Mouse (Mus musculus) stomach, embryonic 16.5 days (tissue): ENCODE results near the gene Aprt. TPM values are rescaled to one million over a fixed set of nuclear protein-coding genes. Genes with fewer than 3 reads are reported as not detected.
A peak's percentile ranks its signal among the peaks of the same experiment; 100 is the strongest.

ENCODE experiments used
- ATAC-seq: fragments of 200-750 bp; cut with Nextera tagmentation; 2 replicates; pipeline ENCODE4 v1.8.0; 2017; ENCODE audit warnings: moderate number of reproducible peaks, moderate TSS enrichment; ENCODE audit not compliant: insufficient read depth, low FRiP score
- H3K27ac ChIP-seq: fragments of 300-500 bp; sonication (generic); 2 replicates; pipeline ENCODE4 v1.5.1; 2014; ENCODE audit warnings: low read length
- H3K27me3 ChIP-seq: fragments of 300-500 bp; sonication (generic); 2 replicates; pipeline ENCODE4 v1.6.1; 2014; ENCODE audit warnings: low read length, control low read depth, mixed read lengths; ENCODE audit not compliant: control insufficient read depth, insufficient read depth
- H3K36me3 ChIP-seq: fragments of 300-500 bp; sonication (generic); 2 replicates; pipeline ENCODE4 v1.6.1; 2014; ENCODE audit warnings: low read length; ENCODE audit not compliant: control insufficient read depth, insufficient read depth
- H3K4me1 ChIP-seq: fragments of 300-500 bp; sonication (generic); 2 replicates; pipeline ENCODE4 v1.6.1; 2014; ENCODE audit warnings: low read length, control low read depth, mixed read lengths; ENCODE audit not compliant: control insufficient read depth, insufficient read depth
- H3K4me2 ChIP-seq: fragments of 300-500 bp; sonication (generic); 2 replicates; pipeline ENCODE4 v1.6.1; 2014; ENCODE audit warnings: low read depth, low read length, mixed read lengths
- H3K4me3 ChIP-seq: fragments of 300-500 bp; sonication (generic); replicated peaks from 2 replicates; pipeline ENCODE4 v1.5.1; 2014; ENCODE audit warnings: mild to moderate bottlenecking, low read length
- H3K9ac ChIP-seq: fragments of 300-500 bp; sonication (generic); 2 replicates; pipeline ENCODE4 v1.6.1; 2014; ENCODE audit warnings: low read length
- H3K9me3 ChIP-seq: fragments of 300-500 bp; sonication (generic); replicated peaks from 2 replicates; pipeline ENCODE4 v1.6.1; 2016; ENCODE audit warnings: low read length, control low read depth; ENCODE audit not compliant: control insufficient read depth
- WGBS: fragments of 180-500 bp; shearing (Covaris S2); extraction: QIAGEN DNeasy Blood & Tissue Kit; methylation state at CpG from one replicate; pipeline ENCODE4 v1.1.7; 2014; 5-methylcytosine and 5-hydroxymethylcytosine counted together
- polyA plus RNA-seq: library from polyadenylated mRNA; unstranded; fragments of >200 nt; fragmentation: Nextera tagmentation; extraction: Ambion mirVana; gene quantifications from 2 replicates; pipeline ENCODE4 v1.2.1, GENCODE M21; 2015

Aprt gene
- polyA plus RNA-seq, 1 experiment from 2014 or later = 345 TPM

DNA sequence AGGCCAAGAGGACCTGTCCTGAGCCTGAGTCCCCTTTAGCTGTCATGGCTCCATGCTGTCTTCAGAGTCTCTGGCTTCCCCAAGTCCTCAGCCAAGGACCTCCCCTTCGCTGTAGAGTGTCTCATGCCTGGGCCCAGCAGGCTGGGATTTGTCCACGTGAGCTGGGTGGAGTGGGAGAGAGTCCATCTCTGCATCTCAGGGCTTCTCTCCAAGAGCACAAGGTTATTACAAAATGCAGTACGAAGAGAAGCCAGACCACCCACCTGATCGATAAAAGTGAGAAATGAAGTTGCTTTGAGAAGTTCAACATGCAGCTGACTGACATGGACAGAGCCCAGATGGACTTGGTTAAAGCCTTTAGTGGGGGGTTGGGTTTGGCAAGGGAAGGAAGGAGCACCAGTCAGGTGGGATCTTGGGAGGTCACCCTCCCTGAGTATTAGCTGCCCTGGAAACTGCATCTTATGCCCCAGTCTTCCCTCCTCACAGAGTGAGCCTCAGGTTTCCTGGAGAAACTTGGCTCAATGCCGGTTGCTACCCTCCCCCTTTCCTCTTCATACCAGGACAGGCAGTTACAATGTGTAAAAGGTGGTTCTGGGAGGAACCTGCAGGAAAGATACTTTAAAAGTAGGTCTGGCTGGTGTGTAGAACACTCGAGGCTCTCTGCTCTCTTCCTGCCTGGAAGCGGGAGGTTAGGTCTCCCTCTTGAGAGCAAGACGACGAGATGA is 39.6 kb upstream of the Aprt start:
- Histone ChIP-seq H3K9ac (no peak overlapping the region), H3K27me3 (no peaks in the 10 kb centered on the region), H3K9me3 (no peaks in the 10 kb centered on the region), H3K36me3 (no peaks in the 10 kb centered on the region), H3K27ac (peak overlapping the region; percentile 37; the same call in 1 of the 2 replicates), H3K4me1 (peaks cover 15% of the 10 kb centered on the region; the same call in 1 of the 2 replicates), H3K4me3 (no peak overlapping the region), H3K4me2 (no peak overlapping the region)
- ATAC-seq = no peak
- WGBS = 50% methylated on average over 9 of the region's 9 CpGs

DNA sequence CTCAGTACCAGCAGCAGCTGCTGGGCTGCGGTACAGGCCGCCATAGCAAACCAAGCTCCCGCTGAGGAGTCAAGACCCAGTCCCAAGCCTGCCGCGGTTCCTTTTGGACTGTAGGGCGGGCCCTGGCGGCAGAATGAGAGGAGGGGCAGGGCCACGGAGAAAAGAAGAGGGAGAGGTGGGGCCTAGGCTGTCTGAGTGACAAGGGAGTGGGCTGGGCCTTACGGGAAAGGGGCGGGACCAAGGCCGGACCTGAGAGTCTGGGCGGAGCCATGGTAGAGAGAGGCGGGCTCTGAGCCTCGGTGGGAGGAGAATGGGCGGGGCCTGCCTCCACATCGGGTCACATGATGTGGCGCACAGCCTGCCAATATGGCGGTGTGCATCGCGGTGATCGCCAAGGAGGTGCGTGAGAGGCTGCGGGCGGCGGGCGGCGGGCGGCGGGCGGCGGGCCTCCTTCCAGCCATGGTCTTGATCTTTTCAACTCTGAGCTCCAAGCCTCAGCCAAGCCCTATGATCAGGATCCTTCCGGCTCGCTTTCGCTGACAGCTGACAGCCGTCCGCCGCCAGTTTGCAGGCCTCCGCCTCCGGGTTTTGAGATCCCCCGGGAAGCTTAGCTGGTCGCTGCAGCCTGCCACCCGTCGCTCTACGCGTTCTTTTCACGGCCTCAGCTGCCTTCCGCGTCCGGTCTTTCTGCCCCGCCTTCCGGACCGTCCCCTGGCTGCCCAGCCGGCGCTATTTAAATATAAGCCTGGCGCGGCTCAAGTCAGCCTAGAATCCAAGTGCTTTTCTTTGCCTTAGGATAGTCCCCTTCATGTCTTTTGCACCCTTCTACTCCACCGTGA is 34.8 kb upstream of the Aprt start, which contains the start of the genes Galns and Trappc2l:
Galns (minus strand) TSS at position 169 of the 839 bp plus-strand sequence.
Trappc2l (plus strand) TSS at position 346 of the 839 bp plus-strand sequence.
- under 1% methylated on average over 57 of the region's 57 CpGs for WGBS
- Histone ChIP-seq H3K9ac (peak within 1 kb of the TSS; percentile 83), H3K36me3 (no peaks in the 10 kb centered on the region), H3K9me3 (no peaks in the 10 kb centered on the region), H3K4me2 (peak within 1 kb of the TSS; percentile 85), H3K27ac (peak within 1 kb of the TSS; percentile 89), H3K4me3 (peak within 1 kb of the TSS; percentile 81), H3K4me1 (peaks cover 20% of the 10 kb centered on the region; the same call in 1 of the 2 replicates), H3K27me3 (no peaks in the 10 kb centered on the region)
- ATAC-seq = peak; percentile 98

DNA sequence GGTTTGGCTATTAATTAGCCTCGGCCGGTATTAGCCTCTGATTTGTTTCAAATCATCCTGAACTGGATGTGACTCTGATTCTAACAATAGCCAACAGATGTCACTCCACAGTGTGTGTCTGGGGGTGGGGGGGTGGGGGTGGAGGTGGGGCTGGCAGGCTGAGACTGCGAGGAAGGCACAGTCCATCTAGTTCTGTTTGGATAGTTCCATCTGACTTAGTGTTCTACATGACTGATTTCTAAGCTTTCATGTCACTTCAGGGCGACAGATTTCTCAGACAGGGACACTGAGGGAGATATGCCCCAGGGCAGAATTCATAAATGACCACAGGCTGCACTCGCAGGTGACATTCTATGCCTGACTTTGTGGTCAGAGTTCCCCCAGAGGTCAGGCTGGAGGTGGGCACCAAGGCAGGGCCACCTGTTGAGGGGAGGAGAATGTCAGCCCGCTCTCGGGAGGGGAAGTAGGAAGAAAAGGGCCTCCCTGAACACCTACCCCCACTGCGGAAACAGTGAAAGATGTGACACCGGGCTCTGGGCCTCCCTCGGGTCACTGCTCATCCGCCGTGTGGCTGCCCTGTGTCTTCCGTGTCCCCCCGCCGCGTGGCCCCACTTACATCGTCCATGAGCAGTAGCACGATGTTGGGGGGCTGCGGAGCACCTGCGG is 34.0 kb upstream of the Aprt start:
- H3K4me3 ChIP-seq = peak overlapping the region; percentile 81
- 6% methylated on average over 20 of the region's 20 CpGs for WGBS
- H3K4me1 ChIP-seq = peaks cover 15% of the 10 kb centered on the region; the same call in 1 of the 2 replicates
- peak overlapping the region; percentile 82 for H3K27ac ChIP-seq
- H3K36me3 ChIP-seq = no peaks in the 10 kb centered on the region
- no peaks in the 10 kb centered on the region for H3K27me3 ChIP-seq
- peak overlapping the region; percentile 66 for H3K4me2 ChIP-seq
- ATAC-seq = no peak
- H3K9me3 ChIP-seq = no peaks in the 10 kb centered on the region
- H3K9ac ChIP-seq = peak overlapping the region; percentile 83

DNA sequence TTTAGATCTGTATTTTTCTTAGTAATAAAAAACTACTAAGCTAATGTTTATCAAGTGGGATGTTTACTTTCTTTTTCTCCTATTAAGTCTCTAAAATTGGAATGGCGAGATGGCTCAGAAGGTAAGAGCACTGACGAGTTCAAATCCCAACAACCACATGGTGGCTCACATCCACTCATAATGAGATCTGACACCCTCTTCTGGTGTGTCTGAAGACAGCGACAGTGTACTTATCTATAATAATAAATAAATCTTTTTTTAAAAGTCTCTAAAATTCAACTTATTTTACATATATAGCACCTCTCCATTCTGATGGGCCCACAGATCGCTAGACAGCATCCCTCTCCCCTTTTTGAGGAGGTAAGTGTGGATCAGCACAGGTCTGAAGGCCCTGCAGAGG is 33.5 kb upstream of the Aprt start:
- no peak overlapping the region; the same call in 1 of the 2 replicates for H3K9ac ChIP-seq
- no peaks in the 10 kb centered on the region for H3K36me3 ChIP-seq

DNA sequence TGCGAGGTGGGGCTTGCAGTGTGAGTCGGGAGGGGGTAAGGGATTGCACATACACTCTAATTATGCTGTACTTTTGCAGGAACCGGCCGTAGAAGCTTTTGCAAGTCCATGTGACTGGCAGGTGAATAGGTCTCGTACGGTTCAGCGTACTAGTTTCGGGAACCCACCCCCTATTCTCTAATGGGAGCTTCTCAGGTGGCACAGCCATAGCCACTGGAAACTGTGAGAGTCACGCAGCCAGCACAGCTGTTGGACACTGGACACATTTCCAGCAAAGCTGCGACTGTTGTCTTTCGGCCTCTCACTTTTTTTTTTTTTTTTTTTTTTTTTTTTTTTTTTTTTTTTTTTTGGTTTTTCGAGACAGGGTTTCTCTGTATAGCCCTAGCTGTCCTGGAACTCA is 30.1 kb upstream of the Aprt start:
- H3K9me3 ChIP-seq = no peaks in the 10 kb centered on the region

More for the DNA sequence above, 33.5 kb upstream of the Aprt start:
- Histone ChIP-seq H3K4me3 (no peak overlapping the region), H3K4me1 (peaks cover 13% of the 10 kb centered on the region; the same call in 1 of the 2 replicates), H3K9me3 (no peaks in the 10 kb centered on the region), H3K27me3 (no peaks in the 10 kb centered on the region), H3K27ac (no peak overlapping the region), H3K4me2 (peak overlapping the region; percentile 66; the same call in 1 of the 2 replicates)
- 53% methylated on average over 4 of the region's 4 CpGs for WGBS
- no peak for ATAC-seq

DNA sequence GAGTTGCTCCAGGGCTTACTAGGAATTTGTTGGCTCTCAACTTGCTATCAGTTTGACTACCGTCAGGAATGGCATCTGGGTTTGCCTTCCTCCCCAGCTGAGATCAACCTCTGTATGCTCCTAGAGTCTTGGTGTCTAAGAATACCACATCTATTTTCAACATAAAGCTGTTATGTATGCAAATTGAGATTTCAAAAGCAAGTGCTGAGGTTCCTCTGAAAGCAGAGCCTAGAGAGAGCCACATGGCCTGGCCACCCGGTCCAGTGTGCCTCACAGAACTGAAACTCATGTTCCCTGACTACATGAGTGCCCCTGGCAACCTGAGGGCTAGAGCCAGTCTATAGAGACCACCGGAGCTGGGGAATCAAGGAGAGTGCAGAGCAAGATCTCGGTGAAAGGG is 28.7 kb upstream of the Aprt start:
- Histone ChIP-seq H3K9ac (no peak overlapping the region), H3K4me3 (no peak overlapping the region), H3K9me3 (no peaks in the 10 kb centered on the region), H3K4me2 (no peak overlapping the region), H3K27ac (no peak overlapping the region), H3K4me1 (peaks cover 3% of the 10 kb centered on the region; the same call in 1 of the 2 replicates), H3K36me3 (no peaks in the 10 kb centered on the region), H3K27me3 (no peaks in the 10 kb centered on the region)
- ATAC-seq = no peak
- WGBS = 77% methylated on average over 4 of the region's 4 CpGs

More for the DNA sequence above, 30.1 kb upstream of the Aprt start:
- peaks cover 8% of the 10 kb centered on the region; the same call in 1 of the 2 replicates for H3K4me1 ChIP-seq
- ATAC-seq = no peak
- no peaks in the 10 kb centered on the region for H3K27me3 ChIP-seq
- no peak overlapping the region for H3K4me3 ChIP-seq
- H3K9ac ChIP-seq = no peak overlapping the region
- H3K4me2 ChIP-seq = no peak overlapping the region
- H3K27ac ChIP-seq = no peak overlapping the region
- H3K36me3 ChIP-seq = no peaks in the 10 kb centered on the region
- WGBS = 81% methylated on average over 11 of the region's 12 CpGs

DNA sequence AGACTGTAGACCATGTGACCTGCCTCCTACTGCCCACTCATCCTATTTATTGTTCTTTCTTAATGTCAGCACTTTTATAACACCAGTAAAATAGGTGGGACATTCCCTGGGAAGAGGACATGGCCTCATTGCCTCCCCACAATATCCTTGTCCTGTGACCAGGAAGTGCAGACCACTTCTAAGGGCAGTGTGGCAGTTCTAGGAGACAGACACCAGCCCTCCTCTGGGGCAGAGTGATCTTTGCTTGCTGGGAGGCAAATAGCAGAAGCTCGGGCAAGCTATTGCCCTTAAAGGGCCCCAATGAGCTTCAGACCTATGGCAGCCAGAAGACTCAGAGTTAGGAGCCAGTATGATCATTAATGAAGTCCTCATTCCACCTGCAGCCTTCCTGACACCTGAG is 27.9 kb upstream of the Aprt start:
- WGBS = 59% methylated on average over 1 of the region's 1 CpGs
- H3K4me1 ChIP-seq = peaks cover 3% of the 10 kb centered on the region; the same call in 1 of the 2 replicates
- H3K36me3 ChIP-seq = no peaks in the 10 kb centered on the region
- no peak overlapping the region for H3K9ac ChIP-seq
- no peak for ATAC-seq
- no peak overlapping the region for H3K27ac ChIP-seq
- no peak overlapping the region for H3K4me2 ChIP-seq
- H3K4me3 ChIP-seq = no peak overlapping the region
- no peaks in the 10 kb centered on the region for H3K27me3 ChIP-seq
- no peaks in the 10 kb centered on the region for H3K9me3 ChIP-seq

DNA sequence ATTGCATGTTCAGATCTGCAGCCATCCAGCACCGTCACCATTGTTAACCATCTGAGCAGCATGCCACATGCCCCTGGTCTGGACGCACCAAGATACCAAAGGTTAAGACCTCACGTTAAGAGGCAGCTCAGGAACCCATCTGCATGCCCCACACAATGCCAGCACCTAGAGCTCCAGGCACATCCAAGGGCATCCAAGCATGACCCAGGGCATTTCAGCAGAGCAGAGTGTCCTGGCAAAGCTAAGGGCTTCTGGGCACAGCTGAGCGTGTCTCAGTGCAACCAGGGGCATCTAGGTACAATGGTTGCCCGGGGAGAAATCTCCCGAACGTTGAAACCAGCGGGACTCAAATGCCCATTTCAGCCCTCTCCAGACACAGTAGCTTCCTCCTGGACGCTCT is 24.0 kb upstream of the Aprt start:
- H3K27me3 ChIP-seq = no peaks in the 10 kb centered on the region
- no peaks in the 10 kb centered on the region for H3K36me3 ChIP-seq
- no peak overlapping the region for H3K27ac ChIP-seq
- 94% methylated on average over 9 of the region's 9 CpGs for WGBS
- H3K9me3 ChIP-seq = no peaks in the 10 kb centered on the region
- H3K9ac ChIP-seq = no peak overlapping the region
- no peak overlapping the region for H3K4me3 ChIP-seq
- no peak for ATAC-seq
- no peak overlapping the region for H3K4me2 ChIP-seq
- H3K4me1 ChIP-seq = no peaks in the 10 kb centered on the region
